Mouse (Mus musculus): Measurements from ENCODE around the gene Celsr1.
A peak's percentile ranks its signal among the peaks of the same experiment; 100 is the strongest.
"Not testable (repeated sequence)": the region's sequence is repeated elsewhere in the genome, so short reads cannot be mapped to it uniquely, and the experiment has no call there.

Gene Celsr1

GRCm38 (mm10) chr15:86065367-86065766 is 31.8 kb upstream of the Celsr1 start:
- no peak for DNase-seq (ENCODE audit: extremely low read depth, insufficient read length, low spot score)

- no peak for DNase-seq (ENCODE audit: extremely low read depth, insufficient read length, low spot score)
Measured at GRCm38 (mm10) chr15:86064850-86065229, 31.3 kb upstream of the Celsr1 start.

- DNase-seq (ENCODE audit: extremely low read depth, insufficient read length, low spot score), result no peak
Measured at GRCm38 (mm10) chr15:86064191-86064849, 30.7 kb upstream of the Celsr1 start.

DNA sequence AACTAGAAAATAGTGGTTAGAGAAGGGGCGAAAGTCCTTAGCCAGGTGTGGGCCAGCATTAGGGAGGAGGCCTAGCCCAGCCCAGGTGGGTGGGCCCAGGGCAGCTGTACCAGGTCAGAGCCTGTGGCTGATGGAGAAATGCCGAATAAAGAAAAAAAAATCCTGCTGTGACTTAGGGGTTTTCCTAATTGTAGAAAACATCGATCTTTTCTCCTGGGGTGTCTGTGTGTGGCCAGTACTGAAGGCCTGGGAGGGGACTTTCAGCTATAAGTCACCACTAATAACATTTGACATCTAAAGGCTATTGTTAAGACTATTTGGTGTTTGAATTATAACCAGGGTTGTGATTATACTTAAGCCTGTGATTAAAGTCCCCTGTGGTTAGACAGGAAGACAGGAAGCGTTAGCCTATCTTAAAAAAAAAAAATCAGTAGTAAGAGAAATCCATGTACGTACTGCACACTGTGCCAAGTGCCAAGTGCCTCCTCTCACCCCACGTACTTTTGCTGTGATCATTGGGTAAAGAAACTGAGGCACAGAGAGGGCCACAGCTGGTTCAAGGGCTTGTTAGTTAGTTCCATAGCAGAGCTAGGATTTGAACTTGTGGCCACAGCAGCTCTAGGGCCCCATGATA is 28.4 kb upstream of the Celsr1 start:
- no peak for DNase-seq (ENCODE audit: extremely low read depth, insufficient read length, low spot score)

DNA sequence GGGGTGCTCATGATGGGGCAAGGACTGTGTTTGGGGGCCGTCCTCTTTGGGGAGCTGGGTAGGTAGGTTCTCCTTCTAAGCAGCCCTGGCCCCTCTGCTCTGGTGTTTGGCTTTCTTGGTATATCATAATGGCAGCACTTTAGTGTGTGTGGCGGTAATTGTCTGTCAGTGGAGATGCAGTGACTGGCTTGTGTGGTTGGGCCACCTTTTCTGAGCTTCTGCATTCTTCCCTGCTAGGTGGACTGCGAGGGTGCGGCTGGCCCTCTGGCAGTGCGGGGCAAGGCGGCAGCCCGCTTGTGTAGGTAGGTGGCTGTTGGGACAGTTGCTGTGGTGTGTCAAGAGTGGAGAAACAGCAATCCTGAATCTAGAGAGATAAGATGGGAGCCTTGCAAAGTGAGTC is 27.6 kb upstream of the Celsr1 start:
- no peak for DNase-seq (ENCODE audit: extremely low read depth, insufficient read length, low spot score)

DNA sequence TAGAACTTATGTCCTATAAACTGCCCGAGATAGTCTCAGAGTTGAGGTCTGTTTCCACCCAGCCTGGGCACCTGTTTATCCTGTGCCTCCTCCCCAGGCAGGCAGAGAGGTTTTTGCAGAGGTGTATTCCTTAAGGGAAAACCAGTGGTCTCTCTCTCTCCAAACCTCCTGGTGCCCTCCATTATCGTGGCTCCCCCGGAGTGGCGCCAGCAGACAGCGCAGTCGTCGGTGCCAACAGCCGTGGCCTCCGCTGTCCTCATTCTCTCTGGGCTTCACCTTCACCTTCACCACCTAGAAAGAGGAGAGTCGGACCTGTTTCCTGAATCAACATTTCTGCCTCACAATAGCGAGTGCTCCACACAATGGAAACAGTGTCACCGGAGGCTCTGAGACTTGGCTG is 27.0 kb upstream of the Celsr1 start:
- no peak for DNase-seq (ENCODE audit: extremely low read depth, insufficient read length, low spot score)

DNA sequence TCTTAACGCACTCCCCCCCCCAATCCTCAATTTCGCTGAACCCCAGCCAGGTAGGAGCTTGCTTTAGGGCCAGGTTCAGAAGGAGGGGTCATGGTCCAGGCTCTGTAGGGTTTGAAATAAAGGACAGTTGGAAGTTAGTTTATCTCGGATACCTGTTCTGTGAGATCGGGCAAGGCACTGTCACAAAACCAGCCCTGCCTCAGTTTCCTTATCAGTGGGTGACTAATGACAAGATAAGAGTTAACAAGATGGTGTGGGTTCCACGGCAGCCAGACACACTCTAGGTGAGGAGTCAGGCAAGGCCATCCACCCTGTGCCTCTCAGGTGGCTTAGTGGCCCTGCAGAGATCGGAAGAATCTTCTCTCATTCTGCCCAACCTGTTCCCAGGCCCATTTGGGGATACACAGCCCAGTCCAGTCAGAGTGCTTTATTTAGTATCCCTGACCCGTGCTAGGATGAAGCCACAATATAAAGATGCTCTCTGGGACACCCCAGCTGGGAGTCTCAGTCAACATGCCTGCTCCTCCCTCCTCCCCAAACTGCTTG is 26.3 kb upstream of the Celsr1 start:
- no peak for DNase-seq (ENCODE audit: extremely low read depth, insufficient read length, low spot score)

- peak; percentile 56 for DNase-seq (ENCODE audit: extremely low read depth, insufficient read length, low spot score)
Measured at GRCm38 (mm10) chr15:86058931-86059834, 25.6 kb upstream of the Celsr1 start.

GRCm38 (mm10) chr15:86058394-86058915 is 24.9 kb upstream of the Celsr1 start:
- DNase-seq (ENCODE audit: extremely low read depth, insufficient read length, low spot score), result peak; percentile 88

DNA sequence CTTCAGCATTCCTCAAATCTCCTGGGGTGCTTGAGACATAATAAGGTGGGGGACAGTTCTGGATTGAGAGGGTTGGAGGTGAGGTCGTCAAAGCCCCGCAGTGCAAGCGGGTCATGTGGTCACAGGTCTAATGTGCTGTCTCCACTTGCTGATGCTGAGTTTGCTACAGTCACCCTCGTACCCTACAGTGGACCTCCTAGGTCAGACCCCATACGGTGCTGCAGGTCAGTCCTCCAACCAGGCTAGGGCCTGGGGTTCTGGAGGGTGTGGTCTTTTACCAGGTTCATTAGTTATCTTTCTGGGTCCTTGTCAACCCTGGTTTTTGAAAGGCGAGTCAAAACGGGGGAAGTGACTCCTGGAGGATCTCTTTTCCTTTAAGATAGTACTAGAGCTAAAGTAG is 24.3 kb upstream of the Celsr1 start:
- DNase-seq (ENCODE audit: extremely low read depth, insufficient read length, low spot score), result no peak

- peak; percentile 90 for DNase-seq (ENCODE audit: extremely low read depth, insufficient read length, low spot score)
Measured at GRCm38 (mm10) chr15:86057413-86057812, 23.8 kb upstream of the Celsr1 start, which contains the start of gene Gramd4. Gramd4 (plus strand) TSS chr15:86057695.

GRCm38 (mm10) chr15:86056221-86056760 is 22.7 kb upstream of the Celsr1 start:
- no peak for DNase-seq (ENCODE audit: extremely low read depth, insufficient read length, low spot score)

DNA sequence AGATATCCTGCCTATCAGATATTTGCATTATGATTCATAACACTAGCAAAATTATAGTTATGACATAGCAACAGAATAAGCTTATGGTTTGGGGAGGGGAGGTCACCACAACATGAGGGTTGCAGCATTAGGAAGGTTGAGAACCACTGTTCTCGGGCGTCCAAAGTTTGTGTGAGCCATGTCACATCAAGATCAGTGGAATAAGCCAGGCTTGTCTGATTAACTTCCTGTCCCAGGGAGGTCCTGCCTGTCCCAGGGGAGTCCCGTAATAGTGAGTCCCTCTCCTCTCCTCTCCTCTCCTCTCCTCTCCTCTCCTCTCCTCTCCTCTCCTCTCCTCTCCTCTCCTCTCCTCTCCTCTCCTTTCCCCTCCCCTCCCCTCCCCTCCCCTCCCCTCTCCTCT is 21.3 kb upstream of the Celsr1 start:
- not testable (repeated sequence) for DNase-seq (ENCODE audit: extremely low read depth, insufficient read length, low spot score)

GRCm38 (mm10) chr15:86053890-86054536 is 20.4 kb upstream of the Celsr1 start:
- peak; percentile 54 for DNase-seq (ENCODE audit: extremely low read depth, insufficient read length, low spot score)

- no peak for DNase-seq (ENCODE audit: extremely low read depth, insufficient read length, low spot score)
Measured at GRCm38 (mm10) chr15:86051878-86052478, 18.4 kb upstream of the Celsr1 start.

DNA sequence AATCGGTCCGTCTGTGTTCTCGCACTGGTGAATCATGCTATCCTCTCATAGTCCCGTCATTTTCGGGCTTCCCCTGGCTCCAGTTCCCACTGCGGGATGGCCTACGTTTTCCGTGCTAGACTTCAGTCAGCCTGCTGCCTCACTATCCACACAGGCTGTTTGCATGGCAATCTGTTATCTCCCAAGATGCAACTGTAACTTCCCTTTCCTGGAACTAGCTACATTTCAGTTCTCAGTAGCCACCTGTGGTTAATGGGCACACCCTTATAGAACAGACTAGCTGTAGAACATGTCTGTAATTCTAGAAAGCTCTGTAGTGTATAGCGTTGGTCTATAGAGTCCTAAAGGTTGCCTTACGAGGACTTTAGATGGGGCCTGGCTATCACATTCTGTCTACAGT is 17.6 kb upstream of the Celsr1 start:
- DNase-seq (ENCODE audit: extremely low read depth, insufficient read length, low spot score), result no peak

DNA sequence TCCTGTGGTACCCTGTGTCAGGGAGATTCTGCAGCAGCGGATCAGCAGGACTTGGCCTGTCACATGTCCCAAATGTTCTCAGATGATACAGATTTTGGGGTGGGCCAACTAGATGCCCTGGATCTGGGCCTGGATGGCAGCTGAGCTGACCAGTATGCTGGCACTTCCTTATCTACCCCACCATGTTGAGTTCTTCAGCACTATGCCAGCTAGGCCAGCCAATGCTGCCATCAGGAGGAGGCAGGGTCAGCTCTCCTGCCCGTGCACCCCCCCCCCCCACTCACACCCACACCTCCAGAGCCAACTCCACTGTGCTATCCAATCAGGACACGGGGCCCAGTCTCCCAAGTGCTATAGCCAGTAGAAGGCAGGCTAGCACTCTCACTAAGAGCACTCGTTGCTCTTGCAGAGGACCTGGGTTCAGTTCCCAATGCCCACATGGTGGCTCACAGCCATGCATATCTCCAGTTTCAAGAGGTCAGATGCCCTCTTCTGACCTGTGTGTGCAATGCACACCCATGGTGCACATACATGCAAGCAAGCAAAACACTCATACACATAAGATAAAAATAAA is 16.7 kb upstream of the Celsr1 start:
- peak; percentile 30 for DNase-seq (ENCODE audit: extremely low read depth, insufficient read length, low spot score)

DNA sequence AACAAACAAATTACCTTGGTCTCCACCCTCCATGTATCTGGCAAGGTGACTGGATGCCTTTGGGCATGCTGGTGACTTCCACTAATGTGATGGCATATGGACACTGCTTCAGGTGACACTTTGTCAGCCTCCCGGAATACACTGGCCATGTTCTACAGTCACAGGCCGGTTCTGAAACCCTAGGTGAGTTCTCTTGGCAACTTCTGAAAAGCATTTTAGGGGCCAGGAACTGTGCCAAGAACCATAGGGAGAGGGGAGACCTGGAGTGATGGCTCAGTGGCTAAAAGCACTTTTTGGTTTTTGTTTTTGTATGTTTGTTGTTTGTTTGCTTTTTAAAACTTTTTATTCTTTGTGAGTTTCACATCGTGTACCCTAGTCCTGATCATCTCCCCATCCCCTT is 15.9 kb upstream of the Celsr1 start:
- no peak for DNase-seq (ENCODE audit: extremely low read depth, insufficient read length, low spot score)

DNA sequence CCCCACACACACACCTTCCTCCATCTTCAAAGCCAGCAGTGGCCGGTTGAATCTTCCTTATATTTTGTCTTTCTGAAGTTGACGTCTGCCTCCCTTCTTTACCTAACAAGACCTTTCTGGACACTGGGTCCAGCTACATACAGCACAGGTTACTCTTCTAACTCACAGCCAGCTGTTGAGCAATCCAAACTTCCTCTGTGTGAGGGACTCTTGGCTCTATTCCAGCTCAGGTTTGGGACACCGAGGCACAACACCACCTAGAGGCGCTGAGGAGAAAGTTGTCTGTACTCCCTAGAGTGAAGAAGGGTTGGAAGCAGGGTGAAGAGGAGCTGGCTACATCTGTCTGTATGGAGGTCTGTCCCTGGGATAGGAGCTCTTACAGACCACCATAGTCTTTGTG is 8.8 kb upstream of the Celsr1 start:
- DNase-seq (ENCODE audit: extremely low read depth, insufficient read length, low spot score), result no peak
